Mouse (Mus musculus) mesoderm, embryonic 11.5 days (tissue): ENCODE data around the gene Camkmt.
A peak's percentile ranks its signal among the peaks of the same experiment; 100 is the strongest.

Experiments
- DNase-seq: peaks from one replicate; pipeline ENCODE4 v3.0.0-alpha.2; 2012; ENCODE audit warnings: low read depth, low spot score

Gene Camkmt

GRCm38 (mm10) chr17:85090120-85091099 is at the start of gene Camkmt, which contains the start of gene Prepl:
Camkmt (plus strand) TSS chr17:85090552.
Prepl (minus strand) TSS chr17:85090241.
- DNase-seq, result peak; percentile 98

GRCm38 (mm10) chr17:85040913-85041312 is 49.4 kb upstream of the Camkmt start:
- no peak for DNase-seq

- no peak for DNase-seq
Measured at GRCm38 (mm10) chr17:85042419-85042818, 47.9 kb upstream of the Camkmt start.

DNA sequence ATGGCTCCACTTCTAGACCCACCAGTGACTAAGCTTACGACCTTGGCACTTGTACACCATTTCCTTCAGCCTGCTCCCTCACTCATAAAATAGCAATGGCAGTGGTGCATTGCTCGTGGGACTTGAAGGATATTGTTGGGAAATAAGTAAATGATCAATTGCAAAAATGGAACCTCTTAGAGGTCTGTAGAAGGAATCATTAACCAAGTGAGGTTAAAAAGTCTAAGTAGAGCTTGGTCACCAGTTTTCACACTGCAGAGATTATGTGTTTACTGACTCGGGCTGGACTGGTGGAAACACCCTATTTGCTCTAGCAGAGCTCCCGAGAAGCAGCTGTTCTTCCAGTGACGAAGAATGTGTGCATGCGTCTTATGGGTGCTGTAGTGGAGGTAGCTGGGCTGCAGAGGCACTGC is 46.9 kb upstream of the Camkmt start:
- no peak for DNase-seq

DNA sequence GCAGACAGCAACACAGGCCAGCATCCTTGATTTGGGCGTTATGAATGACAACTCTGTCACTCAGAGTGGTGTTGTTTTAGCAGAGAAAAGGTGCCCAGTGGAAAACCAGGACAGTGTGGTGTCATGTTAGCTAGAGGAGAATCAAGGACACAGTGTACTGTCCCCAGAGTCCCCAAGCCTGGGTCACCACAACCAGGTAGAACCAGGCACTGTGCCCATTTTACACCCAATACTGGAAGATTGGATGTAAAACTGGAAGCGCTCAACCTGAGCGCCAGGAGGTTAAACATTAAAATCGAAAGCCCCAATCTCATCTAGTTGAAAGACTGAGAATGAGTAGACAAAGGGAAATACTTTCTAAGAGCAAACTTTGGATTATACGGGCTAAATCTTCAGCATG is 45.9 kb upstream of the Camkmt start:
- DNase-seq, result no peak

DNA sequence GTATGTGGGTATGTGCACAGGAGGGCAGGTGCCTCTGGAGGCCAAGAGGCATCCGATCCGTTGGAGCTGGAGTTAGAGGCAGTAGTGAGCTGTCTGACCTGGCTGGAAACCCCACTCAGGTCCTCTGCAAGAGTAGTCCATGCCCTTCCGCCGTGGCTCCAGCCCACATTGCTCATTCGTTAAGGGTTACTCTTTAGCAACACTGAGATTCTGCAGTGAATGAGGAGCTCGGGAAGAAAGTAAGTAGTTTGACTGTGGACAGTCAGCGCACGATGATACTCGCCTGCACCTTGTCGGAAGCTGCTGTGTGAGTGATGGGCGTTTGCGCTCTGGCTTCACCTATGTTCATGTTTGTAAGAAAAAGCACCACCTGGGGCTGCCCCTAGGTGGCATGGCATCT is 45.2 kb upstream of the Camkmt start:
- DNase-seq, result no peak

DNA sequence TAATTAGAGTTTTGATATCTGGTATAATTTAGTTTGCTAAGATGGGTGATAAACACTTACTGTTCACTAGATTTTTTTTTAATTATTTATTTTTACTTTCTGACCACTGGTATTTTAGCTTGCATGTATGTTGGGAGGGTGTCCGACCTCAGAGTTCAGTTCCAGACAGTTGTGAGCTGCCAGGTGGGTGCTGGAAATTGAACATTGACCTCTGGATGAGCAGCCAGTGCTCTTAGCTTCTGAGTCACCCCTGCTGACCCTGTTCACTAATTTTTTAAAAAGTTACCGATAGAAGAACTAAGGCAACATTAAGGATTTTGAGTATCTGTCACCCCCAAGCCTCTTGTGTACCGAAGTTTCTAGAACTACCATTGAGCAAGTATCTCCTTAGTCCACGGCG is 42.0 kb upstream of the Camkmt start:
- DNase-seq, result no peak

GRCm38 (mm10) chr17:85058276-85058675 is 32.1 kb upstream of the Camkmt start:
- no peak for DNase-seq

GRCm38 (mm10) chr17:85059136-85059535 is 31.2 kb upstream of the Camkmt start:
- no peak for DNase-seq

GRCm38 (mm10) chr17:85063560-85063959 is 26.8 kb upstream of the Camkmt start:
- no peak for DNase-seq

DNA sequence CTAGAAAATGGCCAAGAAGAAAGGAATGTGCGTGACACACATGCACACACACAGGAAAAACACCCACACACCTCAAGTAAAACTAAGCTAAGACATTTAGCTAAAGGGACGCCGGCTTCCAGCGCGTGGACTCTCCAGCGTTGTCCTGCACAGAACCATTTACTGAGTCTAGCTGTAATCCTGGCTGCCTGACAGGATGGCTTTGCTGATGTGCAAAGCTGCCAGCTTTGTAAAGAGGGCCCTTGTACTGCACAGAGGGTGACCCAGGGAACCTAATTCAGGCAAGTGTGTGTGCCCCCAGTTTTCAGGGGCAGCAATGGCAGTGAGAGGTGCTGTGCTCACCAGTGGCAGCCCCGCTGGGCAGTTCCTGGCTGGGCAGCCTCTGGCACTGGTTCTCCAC is 23.0 kb upstream of the Camkmt start:
- DNase-seq, result no peak

- no peak for DNase-seq
Measured at GRCm38 (mm10) chr17:85070658-85071057, 19.7 kb upstream of the Camkmt start.

DNA sequence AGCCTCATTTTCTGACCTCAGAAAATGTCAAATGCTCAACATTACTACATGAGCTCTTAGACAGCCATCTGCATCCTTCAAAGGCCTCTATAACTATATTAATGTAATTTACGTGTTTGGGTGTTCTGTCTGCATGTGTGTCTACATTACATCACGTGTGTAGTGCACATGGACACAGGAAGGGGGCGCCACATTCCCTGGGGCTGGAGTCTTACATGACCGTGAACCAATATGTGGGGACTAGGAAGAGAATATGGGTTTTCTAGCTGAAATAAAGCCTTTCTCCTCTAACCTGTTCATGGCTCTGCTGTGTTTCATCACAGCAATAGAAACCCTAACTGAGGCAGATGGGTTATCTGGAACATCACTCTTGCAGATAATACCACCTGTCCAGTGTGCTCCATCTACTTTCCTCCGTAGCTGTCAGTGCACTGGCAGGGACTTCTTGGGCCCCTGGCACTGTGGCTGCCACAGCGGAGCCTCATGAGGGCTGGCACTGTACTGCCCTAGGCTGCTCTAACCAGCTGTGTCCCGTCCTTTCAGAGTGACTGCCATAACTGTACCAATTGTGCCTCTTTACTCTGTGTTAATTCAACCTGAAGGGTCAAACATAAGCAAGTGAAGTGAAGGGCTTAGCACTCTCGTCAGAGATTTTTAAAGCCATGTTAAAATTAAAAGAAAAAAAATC is 19.1 kb upstream of the Camkmt start:
- DNase-seq, result no peak

- DNase-seq, result peak; percentile 16
Measured at GRCm38 (mm10) chr17:85072383-85072782, 18.0 kb upstream of the Camkmt start.

GRCm38 (mm10) chr17:85073214-85073613 is 17.1 kb upstream of the Camkmt start:
- no peak for DNase-seq

DNA sequence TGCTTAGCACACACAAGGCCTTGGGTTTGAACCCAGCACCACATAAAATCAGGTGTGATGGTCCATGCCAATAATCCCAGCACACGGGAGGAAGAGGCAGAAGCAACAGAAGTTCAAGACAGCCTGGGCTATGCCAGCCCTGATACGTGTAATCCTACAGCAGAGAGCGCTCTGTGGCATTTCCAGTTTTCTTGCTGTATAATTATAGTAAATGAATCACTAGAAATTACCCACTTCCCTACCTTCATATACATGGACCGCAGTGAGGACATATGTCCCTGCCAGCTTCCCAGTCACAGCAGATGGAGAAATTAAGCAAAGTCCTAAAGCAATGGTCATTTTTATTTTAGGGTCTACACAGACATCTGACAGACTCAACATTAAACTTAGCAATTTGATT is 16.3 kb upstream of the Camkmt start:
- no peak for DNase-seq

DNA sequence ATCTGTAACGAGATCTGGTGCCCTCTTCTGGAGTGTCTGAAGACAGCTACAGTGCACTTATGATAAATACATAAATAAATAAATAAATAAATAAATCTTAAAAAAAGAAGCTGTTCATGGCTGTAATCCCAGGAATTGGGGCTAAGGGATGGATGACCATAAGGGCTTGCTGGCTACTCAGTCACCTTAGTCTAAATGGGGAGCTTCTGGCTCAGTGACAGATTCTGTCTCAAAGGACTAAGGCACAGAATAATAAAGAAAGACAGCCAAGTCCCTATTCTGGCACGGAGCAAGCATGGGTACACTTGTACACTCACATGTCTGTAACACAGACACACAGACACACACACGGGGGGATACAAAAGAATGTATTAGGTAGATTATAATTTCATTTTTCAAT is 11.1 kb upstream of the Camkmt start:
- no peak for DNase-seq

GRCm38 (mm10) chr17:85080781-85081180 is 9.6 kb upstream of the Camkmt start:
- DNase-seq, result no peak

DNA sequence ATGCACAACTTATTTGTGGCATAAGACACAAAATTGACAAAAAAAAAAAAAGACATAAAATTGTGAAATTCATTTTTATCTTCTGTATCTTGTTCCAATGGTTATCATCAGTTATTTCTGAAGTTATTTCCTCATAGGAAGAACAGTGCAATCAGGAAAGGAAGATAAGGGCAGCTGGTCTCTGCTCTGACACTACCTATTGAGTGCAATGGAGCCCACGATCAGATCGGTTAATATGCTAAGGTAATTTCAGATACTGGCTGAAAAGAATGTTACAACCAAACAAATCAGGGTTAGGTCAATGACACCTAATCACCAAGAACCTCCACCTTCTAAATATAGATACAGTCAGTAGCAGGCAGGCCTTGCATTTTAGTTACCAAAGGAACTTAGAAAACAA is 5.0 kb upstream of the Camkmt start:
- no peak for DNase-seq

DNA sequence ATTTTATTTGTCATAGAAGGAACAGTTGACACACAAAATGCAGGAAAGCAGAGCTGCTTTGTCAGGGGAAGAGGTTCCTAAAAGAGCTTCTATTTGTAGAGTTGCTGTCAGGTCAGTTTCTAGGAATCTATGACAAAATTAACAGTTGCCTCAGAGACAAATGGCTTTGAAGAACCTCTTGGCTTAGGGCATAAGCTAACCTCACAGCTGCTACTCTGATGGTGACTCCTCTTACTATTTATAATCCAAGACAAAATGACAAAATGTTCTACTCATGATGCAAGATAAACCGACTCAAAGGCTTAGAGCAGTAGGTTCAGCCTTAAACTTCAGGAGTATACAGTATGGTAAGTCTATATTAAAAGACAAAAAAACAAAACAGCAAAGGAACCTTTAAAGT is 3.9 kb upstream of the Camkmt start:
- no peak for DNase-seq

- DNase-seq, result no peak
Measured at GRCm38 (mm10) chr17:85087591-85087990, 2.8 kb upstream of the Camkmt start.

GRCm38 (mm10) chr17:85088401-85088800 is 2.0 kb upstream of the Camkmt start:
- DNase-seq, result no peak

DNA sequence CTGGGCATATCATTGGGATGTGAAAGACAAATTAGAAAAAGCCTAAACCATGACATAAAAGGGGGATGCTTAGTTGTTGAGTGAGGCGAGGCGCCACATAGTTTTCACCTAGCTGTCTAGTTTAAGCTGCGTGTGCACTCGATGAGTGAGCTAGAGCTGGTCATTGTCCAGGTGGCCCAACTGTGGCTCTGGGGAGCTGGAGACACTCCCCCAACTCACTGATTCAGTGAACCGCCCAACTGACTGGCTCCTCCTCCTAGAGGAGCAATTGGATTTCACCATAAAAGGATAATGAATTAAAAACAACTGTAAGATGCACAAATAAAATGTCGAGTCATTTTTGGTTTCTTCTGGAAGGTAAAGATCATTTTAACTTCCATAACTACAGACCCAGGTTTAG is 1.3 kb upstream of the Camkmt start:
- no peak for DNase-seq
